Mouse (Mus musculus) spleen, adult 2 months (tissue): ENCODE data around the gene Gpr63. TPM values are rescaled to one million over a fixed set of nuclear protein-coding genes. Genes with fewer than 3 reads are reported as not detected.

Experiments used
- polyA plus RNA-seq: library from polyadenylated mRNA; depleted of rRNA; stranded (reverse); fragments of >200 nt; gene quantifications from 2 replicates; pipeline ENCODE4 v1.2.3, GENCODE M21; 2012; rRNA removed

Gene Gpr63
- polyA plus RNA-seq, 1 experiment: 0.49 TPM

Other genes starting within 250 kb of the Gpr63 start
- gene Klhl32, start 115.3 kb upstream of the Gpr63 start, polyA plus RNA-seq: 0.13 and 0.15 TPM in 2 replicates
- 1.8 and 2.0 TPM in 2 replicates for gene Ndufaf4, start 68.3 kb upstream of the Gpr63 start, polyA plus RNA-seq